Mouse (Mus musculus): ENCODE data around the gene Pitpnm1.

GRCm38 (mm10) chr19:4147782-4148490, 48.1 kb downstream of the Pitpnm1 start:
- TF ChIP-seq POLR2A (IDR thresholded peaks at IDR 0.05; ENCODE audit: low read depth, low read length): no peak
- TF ChIP-seq CTCF (IDR thresholded peaks at IDR 0.05; ENCODE audit: borderline replicate concordance, insufficient read depth, low read length): no peak
